Mouse (Mus musculus) heart, embryonic 14.5 days (tissue): Measurements from ENCODE around the gene Fcgr2b. TPM values are rescaled to one million over a fixed set of nuclear protein-coding genes. Genes with fewer than 3 reads are reported as not detected.
"Not testable (repeated sequence)": the region's sequence is repeated elsewhere in the genome, so short reads cannot be mapped to it uniquely, and the experiment has no call there.

ENCODE experiments used
- ATAC-seq: fragments of 200-750 bp; cut with Nextera tagmentation; 2 replicates; pipeline ENCODE4 v1.8.0; 2017; ENCODE audit warnings: low read depth, moderate TSS enrichment; ENCODE audit not compliant: insufficient number of reproducible peaks, insufficient read depth, low FRiP score
- H3K27ac ChIP-seq, 2 experiments: fragments of 200-500 bp in 1 of 2; fragments of 300-500 bp in 1 of 2; sonication (generic) in 1 of 2; replicated peaks in 1 of 2; 2 replicates each; pipeline ENCODE4 v1.5.1; 2012 to 2014; ENCODE audit warnings: low read depth in 2 of 2, low read length in 2 of 2, control low read depth in 1 of 2, mild to moderate bottlenecking in 1 of 2, mixed read lengths in 1 of 2; ENCODE audit not compliant: control insufficient read depth in 1 of 2, insufficient read depth in 1 of 2
- H3K27me3 ChIP-seq: fragments of 300-500 bp; sonication (generic); 2 replicates; pipeline ENCODE4 v1.6.1; 2014; ENCODE audit warnings: mild to moderate bottlenecking, low read length, control low read depth; ENCODE audit not compliant: control insufficient read depth, insufficient read depth
- H3K36me3 ChIP-seq: fragments of 300-500 bp; sonication (generic); 2 replicates; pipeline ENCODE4 v1.6.1; 2014; ENCODE audit warnings: mild to moderate bottlenecking, control low read depth, low read length, mixed read lengths; ENCODE audit not compliant: control insufficient read depth, insufficient read depth
- H3K4me1 ChIP-seq, 2 experiments: fragments of 200-500 bp in 1 of 2; fragments of 300-500 bp in 1 of 2; sonication (generic) in 1 of 2; 2 replicates each; pipeline ENCODE4 v1.6.1; 2012 to 2014; ENCODE audit warnings: low read length in 2 of 2, control low read depth in 1 of 2, mixed read lengths in 1 of 2; ENCODE audit not compliant: control insufficient read depth in 2 of 2, insufficient read depth in 2 of 2
- H3K4me2 ChIP-seq: fragments of 300-500 bp; sonication (generic); 2 replicates; pipeline ENCODE4 v1.6.1; 2014; ENCODE audit warnings: mild to moderate bottlenecking, low read length
- H3K4me3 ChIP-seq, 2 experiments: fragments of 200-500 bp in 1 of 2; fragments of 300-500 bp in 1 of 2; sonication (generic) in 1 of 2; 2 replicates each; pipeline ENCODE4 v1.5.1; 2012 to 2014; ENCODE audit warnings: low read length in 2 of 2, mild to moderate bottlenecking in 2 of 2, control low read depth in 1 of 2, low read depth in 1 of 2, moderate library complexity in 1 of 2; ENCODE audit not compliant: control insufficient read depth in 1 of 2, insufficient read depth in 1 of 2
- H3K9ac ChIP-seq: fragments of 300-500 bp; sonication (generic); 2 replicates; pipeline ENCODE4 v1.6.1; 2014; ENCODE audit warnings: mild to moderate bottlenecking, low read length
- H3K9me3 ChIP-seq: fragments of 300-500 bp; sonication (generic); 2 replicates; pipeline ENCODE4 v1.6.1; 2016; ENCODE audit warnings: low read length, control low read depth; ENCODE audit not compliant: control insufficient read depth
- WGBS: fragments of 180-500 bp; shearing (Covaris S2); extraction: QIAGEN DNeasy Blood & Tissue Kit; methylation state at CpG from one replicate; pipeline ENCODE4 v1.1.7; 2014; 5-methylcytosine and 5-hydroxymethylcytosine counted together
- polyA plus RNA-seq: library from polyadenylated mRNA; unstranded; fragments of >200 nt; fragmentation: Nextera tagmentation; extraction: Ambion mirVana; gene quantifications from 2 replicates; pipeline ENCODE4 v1.2.1, GENCODE M21; 2014

Fcgr2b gene
- polyA plus RNA-seq, 1 experiment from 2014 or later = 0.82 TPM

DNA sequence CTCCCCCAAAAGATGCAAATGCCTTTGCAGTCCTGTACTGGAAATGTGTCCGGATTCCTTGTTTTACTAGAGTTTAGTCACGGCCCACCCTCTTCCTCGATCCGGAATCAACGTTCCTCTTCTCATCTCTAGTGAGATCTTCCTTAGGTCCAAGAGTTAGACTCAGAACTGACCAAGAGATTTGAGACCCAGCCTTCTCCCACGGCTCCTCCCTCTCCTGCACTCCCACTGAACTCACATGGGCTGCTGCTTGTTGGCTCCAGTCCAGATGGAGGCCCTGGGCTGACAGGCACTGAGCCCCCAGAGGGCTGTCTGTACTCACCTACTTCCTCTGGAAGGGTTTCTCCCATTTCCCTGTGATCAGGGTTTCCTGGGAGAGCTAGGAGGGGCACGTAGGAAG is 13.3 kb downstream of the Fcgr2b start:
- no peaks in the 10 kb centered on the region for H3K27me3 ChIP-seq
- whole genome bisulfite sequencing = 52% methylated on average over 7 of the region's 7 CpGs
- peak overlapping the region in 1 of 2 experiments; percentile 71; a peak in 2 of 4 replicates for H3K27ac ChIP-seq
- no peaks in the 10 kb centered on the region for H3K36me3 ChIP-seq
- H3K9me3 ChIP-seq = no peaks in the 10 kb centered on the region
- H3K9ac ChIP-seq = no peak overlapping the region
- H3K4me2 ChIP-seq = no peak overlapping the region
- H3K4me1 ChIP-seq = peaks cover 17 to 18% of the 10 kb centered on the region in 2 experiments
- ATAC-seq = peak; percentile 54
- no peak overlapping the region for H3K4me3 ChIP-seq

DNA sequence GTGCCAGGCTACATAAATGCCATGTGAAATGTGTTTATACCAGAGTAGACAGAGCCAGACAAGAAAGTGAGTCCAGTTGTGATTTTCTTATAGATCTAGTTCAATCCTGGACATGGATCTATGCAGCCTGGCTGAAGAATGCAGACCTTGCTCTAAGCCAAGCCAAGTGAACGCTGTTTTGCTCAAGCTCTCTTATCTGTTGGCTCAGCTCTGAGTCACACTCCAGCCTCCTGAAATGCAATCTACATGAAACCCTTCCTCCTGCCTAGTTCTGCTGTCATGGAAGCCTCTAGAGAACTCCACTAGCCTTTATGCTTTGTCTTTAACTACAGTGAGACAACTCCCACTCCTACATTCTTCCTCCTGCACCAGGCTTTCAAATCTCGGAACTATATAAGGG is 14.0 kb downstream of the Fcgr2b start:
- ATAC-seq = peak; percentile 57; the same call in 1 of the 2 replicates
- H3K4me1 ChIP-seq = peaks cover 17 to 18% of the 10 kb centered on the region in 2 experiments
- peak overlapping the region; percentile 70 to 71 for H3K27ac ChIP-seq
- no peaks in the 10 kb centered on the region for H3K9me3 ChIP-seq
- no peak overlapping the region for H3K4me3 ChIP-seq
- H3K36me3 ChIP-seq = no peaks in the 10 kb centered on the region
- H3K9ac ChIP-seq = peak overlapping the region; percentile 28; the same call in 1 of the 2 replicates
- H3K27me3 ChIP-seq = no peaks in the 10 kb centered on the region
- 13% methylated on average over 2 of the region's 2 CpGs for WGBS
- H3K4me2 ChIP-seq = no peak overlapping the region; the same call in 1 of the 2 replicates

GRCm38 (mm10) chr1:170961101-170961500 is 15.2 kb downstream of the Fcgr2b start:
- H3K9ac ChIP-seq = no peak overlapping the region
- no peaks in the 10 kb centered on the region for H3K27me3 ChIP-seq
- H3K36me3 ChIP-seq = no peaks in the 10 kb centered on the region
- peaks cover 17 to 18% of the 10 kb centered on the region in 2 experiments for H3K4me1 ChIP-seq
- ATAC-seq = no peak
- H3K4me3 ChIP-seq = no peak overlapping the region
- H3K27ac ChIP-seq = no peak overlapping the region
- no peak overlapping the region for H3K4me2 ChIP-seq
- WGBS = 80% methylated on average over 6 of the region's 6 CpGs
- H3K9me3 ChIP-seq = no peaks in the 10 kb centered on the region

DNA sequence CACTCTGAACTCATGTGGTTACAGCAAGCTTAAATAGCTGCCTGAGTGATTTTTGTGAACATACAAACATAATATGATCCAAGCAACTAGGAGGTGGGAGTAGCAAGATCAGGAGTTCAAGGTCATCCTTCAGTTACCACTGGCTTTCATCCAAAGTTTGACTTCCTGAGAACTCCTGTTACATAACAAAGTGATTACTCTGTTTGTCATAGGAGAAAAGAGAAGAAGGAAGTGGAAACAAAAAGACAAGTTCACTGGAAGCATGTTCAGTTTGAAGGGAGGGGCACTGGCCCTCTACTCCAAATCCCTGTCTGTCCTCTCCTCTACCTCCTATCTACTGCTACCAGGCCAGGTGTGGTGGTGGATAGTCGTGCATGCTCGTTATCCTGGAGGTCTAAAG is 16.6 kb downstream of the Fcgr2b start:
- Histone ChIP-seq H3K9me3 (no peaks in the 10 kb centered on the region), H3K4me1 (peaks cover 17 to 18% of the 10 kb centered on the region in 2 experiments), H3K4me2 (no peak overlapping the region), H3K9ac (no peak overlapping the region), H3K4me3 (no peak overlapping the region), H3K27ac (0 out of 4 replicates have a peak overlapping the region, but pooled peaks of 1 of the 2 experiments have one; percentile 34), H3K36me3 (no peaks in the 10 kb centered on the region), H3K27me3 (no peaks in the 10 kb centered on the region)
- no peak for ATAC-seq
- 61% methylated on average over 2 of the region's 2 CpGs for WGBS

GRCm38 (mm10) chr1:170958225-170958624 is 18.1 kb downstream of the Fcgr2b start:
- Histone ChIP-seq H3K4me3 (no peak overlapping the region), H3K9me3 (no peaks in the 10 kb centered on the region), H3K27ac (no peak overlapping the region), H3K27me3 (no peaks in the 10 kb centered on the region), H3K4me1 (peaks cover 14% of the 10 kb centered on the region in 2 experiments), H3K36me3 (no peaks in the 10 kb centered on the region), H3K4me2 (no peak overlapping the region), H3K9ac (no peak overlapping the region)
- no peak for ATAC-seq
- WGBS = 42% methylated on average over 3 of the region's 3 CpGs

DNA sequence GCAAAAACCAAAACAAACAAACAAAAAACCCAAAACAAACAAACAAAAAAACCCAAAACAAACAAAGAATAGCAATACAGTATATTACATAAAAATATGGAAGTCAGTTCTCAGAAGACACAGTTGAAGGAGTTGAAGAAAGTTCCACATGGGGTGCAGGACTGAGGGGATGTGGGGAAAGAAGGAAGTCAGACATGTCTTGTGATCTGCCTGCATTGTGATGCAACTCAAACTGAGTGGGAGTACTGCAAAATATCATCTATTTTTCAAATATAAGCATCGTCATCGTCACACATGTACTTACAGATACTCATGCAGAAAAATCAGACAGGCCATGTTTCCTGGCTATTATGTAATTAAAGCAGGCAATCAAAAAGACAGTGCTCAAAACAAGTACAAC is 23.2 kb downstream of the Fcgr2b start:
- Histone ChIP-seq H3K4me1 (no peaks in the 10 kb centered on the region), H3K36me3 (no peaks in the 10 kb centered on the region), H3K4me2 (no peak overlapping the region), H3K9me3 (no peaks in the 10 kb centered on the region), H3K27ac (no peak overlapping the region), H3K4me3 (no peak overlapping the region), H3K27me3 (no peaks in the 10 kb centered on the region), H3K9ac (no peak overlapping the region)
- 70% methylated on average over 2 of the region's 2 CpGs for WGBS
- ATAC-seq = no peak

GRCm38 (mm10) chr1:170950772-170951171 is 25.6 kb downstream of the Fcgr2b start:
- H3K27ac ChIP-seq = no peak overlapping the region
- H3K27me3 ChIP-seq = no peaks in the 10 kb centered on the region
- H3K36me3 ChIP-seq = no peaks in the 10 kb centered on the region
- no peaks in the 10 kb centered on the region for H3K9me3 ChIP-seq
- no peaks in the 10 kb centered on the region for H3K4me1 ChIP-seq
- no peak overlapping the region for H3K4me3 ChIP-seq
- WGBS = 50% methylated on average over 3 of the region's 3 CpGs
- no peak for ATAC-seq
- no peak overlapping the region for H3K9ac ChIP-seq
- H3K4me2 ChIP-seq = no peak overlapping the region

- not testable (repeated sequence) for H3K4me2 ChIP-seq, H3K27ac ChIP-seq, H3K36me3 ChIP-seq, ATAC-seq, H3K9me3 ChIP-seq, H3K27me3 ChIP-seq, H3K9ac ChIP-seq, H3K4me1 ChIP-seq, H3K4me3 ChIP-seq
- WGBS = 100% methylated on average over 2 of the region's 9 CpGs
Measured at GRCm38 (mm10) chr1:170944908-170945307, 31.4 kb downstream of the Fcgr2b start.
